Mouse (Mus musculus) right cerebral cortex, postnatal 10 days (tissue): ENCODE results near the gene Acvr1b.

Experiments
- DNase-seq, 2 experiments: peaks; one replicate each; pipeline ENCODE4 v3.0.0; 2021; ENCODE audit warnings: low spot score in 2 of 2

Acvr1b gene

GRCm38 (mm10) chr15:101175131-101175460 lies 1.2 kb downstream of the Acvr1b start:
- DNase-seq: no peak

GRCm38 (mm10) chr15:101175613-101176283 lies 1.9 kb downstream of the Acvr1b start:
- no peak for DNase-seq

DNA sequence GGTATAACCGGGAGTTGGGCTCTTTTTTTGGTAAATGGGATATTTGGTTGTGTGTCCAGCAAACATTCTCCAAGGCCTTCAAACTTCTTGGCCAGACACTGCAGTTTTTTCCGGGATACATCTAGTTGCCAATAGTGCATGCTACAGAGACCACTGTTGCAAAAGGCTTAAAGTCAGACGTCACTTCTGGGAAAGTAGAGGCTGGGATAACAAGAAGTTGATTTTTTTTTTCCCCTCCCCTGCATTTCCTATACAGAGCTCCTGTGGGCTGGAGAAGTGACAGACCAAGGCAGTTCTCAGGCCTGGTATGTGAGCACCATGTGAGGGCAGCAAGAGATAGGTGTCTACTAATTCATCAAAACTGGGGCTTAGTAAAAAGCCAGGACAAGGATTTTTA lies 2.4 kb downstream of the Acvr1b start:
- DNase-seq: no peak

- DNase-seq: no peak
Measured at GRCm38 (mm10) chr15:101176795-101177691, 3.2 kb downstream of the Acvr1b start.

DNA sequence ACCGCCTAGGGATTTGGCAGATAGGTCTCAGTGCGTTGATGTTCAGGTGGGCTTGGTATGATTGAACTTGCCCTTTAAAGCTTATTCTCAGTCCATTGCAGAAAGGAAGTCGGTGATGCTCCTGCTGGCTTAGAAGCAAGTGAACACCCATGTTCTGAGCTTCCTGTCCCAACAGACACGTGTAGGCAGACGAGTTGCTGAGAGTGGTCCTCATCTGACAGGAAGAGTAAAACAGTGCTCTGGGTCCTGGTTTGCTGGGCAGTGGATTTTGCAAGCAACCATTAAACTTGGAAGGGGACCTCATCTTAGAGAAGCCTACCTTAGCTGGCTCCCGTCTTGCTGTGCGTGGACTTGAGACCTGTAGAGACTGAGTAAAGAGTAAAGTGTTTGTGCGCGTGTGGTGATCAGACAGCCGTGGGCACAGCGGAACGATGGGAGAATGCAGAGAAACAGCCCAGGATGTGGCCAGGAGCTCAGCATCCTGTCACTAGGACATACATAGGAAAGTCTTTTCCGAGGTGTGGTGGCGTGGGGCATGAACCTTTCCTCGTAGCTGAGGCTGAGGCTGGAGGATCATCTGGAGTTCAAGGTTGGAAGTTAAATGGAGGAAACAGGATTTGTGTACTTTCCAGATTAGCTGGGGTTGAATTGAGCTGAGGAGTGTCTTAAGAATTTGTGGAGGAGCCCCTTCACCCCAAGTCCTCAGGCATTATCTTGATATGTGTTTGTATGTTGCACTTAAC lies 6.7 kb downstream of the Acvr1b start:
- DNase-seq: no peak

DNA sequence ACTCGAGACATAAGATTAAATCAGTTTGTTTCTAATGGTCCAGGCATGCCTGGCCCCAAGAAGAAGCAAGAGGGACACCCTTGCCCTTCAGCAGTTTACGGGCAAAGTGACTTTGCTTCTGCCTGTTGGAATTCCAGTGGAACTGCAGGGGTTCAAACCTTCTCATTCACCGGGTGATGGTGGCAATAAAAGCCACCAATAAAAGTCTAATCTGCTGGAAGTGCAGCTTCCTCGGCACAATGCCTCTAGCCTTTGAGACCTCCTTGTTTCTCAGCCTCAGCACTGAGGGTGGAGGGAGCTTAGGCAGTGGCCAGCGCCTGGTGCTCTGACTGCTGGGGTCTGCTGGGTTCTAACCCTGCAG lies 7.2 kb downstream of the Acvr1b start:
- DNase-seq: no peak

DNA sequence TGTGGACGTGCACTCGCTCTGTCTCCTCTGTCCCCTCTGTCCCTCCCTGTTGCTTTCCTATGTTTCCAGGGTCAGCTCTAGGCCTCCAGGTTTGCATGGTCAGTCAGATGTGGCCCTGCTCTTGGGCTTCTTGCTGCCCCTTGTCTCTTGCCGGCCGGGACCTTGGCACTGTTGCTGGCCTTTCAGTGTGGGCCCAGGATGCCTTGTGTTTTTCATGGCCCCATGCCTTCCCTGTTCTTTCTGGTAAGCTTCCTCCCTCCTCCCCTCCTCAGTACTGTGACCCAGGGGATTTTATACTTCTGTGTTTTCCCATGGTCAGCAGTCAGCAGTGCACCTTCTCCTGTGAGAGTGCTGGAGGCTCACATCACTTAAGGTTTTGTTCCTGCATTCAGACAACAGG lies 7.6 kb downstream of the Acvr1b start:
- no peak for DNase-seq

GRCm38 (mm10) chr15:101182676-101183075 lies 8.8 kb downstream of the Acvr1b start:
- DNase-seq: no peak

- no peak for DNase-seq
Measured at GRCm38 (mm10) chr15:101184300-101184699, 10.4 kb downstream of the Acvr1b start.

DNA sequence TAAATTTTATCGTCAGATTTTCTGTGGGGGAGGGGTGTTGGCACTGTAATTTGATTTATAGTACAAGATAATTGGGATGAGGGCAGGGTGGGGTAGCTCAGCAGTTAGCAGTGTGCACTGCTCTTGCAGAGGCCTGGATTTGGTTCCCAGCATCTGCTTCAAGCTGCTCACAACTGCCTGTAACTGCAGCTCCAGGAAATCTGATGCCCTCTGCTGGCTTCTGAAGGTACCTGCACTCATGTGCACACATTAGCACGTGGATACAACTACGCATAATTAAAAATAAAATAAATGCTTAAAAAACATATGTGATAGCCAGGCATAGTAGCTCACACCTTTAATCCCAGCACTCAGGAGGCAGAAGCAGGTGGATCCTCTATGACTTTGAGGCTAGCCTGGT lies 11.7 kb downstream of the Acvr1b start:
- no peak for DNase-seq

DNA sequence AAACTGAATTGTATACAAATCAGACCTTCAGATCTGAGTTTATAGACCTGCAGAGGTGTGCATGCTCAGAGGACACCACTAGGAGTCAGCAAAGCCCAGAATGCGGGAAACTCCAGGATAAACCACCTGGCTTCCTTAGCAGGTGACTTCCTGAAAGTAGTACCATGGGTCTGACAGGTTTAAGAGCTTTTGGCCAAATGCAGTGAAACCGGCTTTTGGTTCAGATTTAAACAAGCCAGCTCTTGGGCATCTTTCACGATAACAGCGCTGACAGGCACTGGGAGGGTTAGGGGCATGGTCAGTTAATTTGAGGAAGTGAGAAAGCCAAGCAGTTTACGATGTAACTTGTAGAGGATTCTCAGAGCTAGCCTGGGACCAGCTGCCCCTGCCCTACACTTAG lies 14.0 kb downstream of the Acvr1b start:
- DNase-seq: no peak

DNA sequence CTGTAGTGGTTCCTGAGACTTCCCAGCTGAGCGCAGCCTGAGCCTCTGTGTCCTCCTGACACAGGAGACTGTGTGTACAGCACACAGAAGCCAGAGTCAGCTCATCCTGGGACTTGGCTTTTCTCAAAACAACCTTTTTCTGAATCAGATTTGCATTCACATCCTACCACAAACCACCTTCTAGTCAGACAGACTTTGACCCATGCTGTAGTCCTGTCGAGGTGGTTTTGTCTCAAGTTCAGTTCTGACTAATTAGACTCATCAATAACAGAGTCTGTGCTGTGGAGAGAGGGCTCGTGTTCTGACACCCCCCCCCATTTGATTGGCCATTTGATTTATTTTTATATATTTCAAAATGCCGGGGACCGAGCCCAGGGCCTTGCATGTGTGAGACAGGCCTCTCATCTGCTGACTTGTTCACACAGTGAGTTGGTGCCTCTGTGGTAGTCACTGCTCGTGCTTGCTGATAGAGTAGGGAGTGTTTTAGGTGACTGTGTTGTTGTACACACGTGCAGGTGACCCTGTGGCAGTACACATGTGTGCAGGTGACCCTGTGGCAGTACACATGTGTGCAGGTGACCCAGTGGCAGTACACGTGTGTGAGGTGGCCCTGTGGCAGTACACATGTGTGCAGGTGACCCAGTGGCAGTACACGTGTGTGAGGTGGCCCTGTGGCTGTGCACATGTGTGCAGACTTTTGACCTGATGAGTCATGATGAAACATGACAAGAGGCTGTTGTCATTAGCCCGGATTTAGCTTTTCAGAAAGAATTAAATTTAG lies 16.3 kb downstream of the Acvr1b start:
- no peak for DNase-seq

DNA sequence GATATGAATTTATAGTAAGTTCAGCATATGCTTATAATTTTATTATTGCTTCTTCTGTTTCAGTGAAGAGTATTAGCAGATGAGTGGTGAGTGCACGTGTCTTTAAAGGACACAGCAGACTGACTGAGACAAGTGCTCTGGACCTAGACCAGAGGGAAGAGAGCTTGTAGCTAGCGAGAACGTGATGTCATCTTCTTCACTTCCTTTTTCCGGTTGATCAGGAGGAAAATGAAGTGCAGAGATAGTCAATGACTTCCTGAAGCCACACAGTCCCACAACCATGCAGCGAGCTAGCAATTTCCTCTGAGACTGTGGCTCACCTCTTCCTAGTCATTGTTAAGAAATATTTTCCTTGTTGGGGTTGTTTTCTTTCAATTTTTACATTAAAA lies 16.9 kb downstream of the Acvr1b start:
- DNase-seq: no peak

- DNase-seq: peak in 1 of 2 experiments; percentile 64
Measured at GRCm38 (mm10) chr15:101191459-101192259, 17.8 kb downstream of the Acvr1b start.

DNA sequence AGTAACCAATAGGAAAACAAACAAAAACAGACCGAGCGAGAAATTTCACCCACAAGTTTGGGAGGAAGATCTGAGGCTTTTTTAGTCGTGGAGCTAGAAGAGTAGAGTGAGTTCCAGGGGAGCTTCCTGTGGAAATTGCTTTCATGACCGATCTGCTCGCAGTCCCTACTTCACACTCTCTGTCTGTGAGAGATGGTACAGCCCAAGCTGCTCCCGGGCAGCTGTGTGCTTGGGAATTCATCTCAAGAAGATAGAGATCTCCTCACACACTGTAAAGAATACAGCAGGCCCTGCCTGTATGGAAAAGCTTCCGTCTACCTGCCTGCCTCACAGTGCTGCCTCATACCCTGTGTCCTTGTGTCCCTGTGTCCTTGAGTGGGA lies 18.4 kb downstream of the Acvr1b start:
- DNase-seq: no peak

DNA sequence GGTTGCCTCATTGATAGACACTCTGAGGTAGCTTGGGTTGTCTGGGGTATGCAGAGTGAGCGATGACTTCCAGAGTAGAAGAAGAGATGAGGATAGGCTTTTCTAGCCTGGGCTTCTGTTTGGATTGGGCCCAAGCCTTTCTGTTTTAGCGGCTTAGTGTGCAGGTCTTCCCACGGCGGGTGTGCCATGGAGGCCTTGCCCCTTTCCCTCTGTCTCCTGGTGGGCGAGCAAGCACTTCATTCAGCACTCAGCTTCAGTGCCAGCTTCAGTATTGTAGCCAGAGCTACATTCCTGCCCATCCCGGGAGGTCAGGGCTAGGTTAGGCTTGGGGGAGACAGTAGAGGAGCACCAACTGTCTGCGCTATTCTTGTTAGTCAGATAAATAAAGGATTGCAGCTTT lies 18.8 kb downstream of the Acvr1b start:
- peak in 1 of 2 experiments; percentile 27 for DNase-seq

- DNase-seq: no peak
Measured at GRCm38 (mm10) chr15:101193971-101194370, 20.1 kb downstream of the Acvr1b start.

- no peak for DNase-seq
Measured at GRCm38 (mm10) chr15:101194951-101195823, 21.3 kb downstream of the Acvr1b start.

DNA sequence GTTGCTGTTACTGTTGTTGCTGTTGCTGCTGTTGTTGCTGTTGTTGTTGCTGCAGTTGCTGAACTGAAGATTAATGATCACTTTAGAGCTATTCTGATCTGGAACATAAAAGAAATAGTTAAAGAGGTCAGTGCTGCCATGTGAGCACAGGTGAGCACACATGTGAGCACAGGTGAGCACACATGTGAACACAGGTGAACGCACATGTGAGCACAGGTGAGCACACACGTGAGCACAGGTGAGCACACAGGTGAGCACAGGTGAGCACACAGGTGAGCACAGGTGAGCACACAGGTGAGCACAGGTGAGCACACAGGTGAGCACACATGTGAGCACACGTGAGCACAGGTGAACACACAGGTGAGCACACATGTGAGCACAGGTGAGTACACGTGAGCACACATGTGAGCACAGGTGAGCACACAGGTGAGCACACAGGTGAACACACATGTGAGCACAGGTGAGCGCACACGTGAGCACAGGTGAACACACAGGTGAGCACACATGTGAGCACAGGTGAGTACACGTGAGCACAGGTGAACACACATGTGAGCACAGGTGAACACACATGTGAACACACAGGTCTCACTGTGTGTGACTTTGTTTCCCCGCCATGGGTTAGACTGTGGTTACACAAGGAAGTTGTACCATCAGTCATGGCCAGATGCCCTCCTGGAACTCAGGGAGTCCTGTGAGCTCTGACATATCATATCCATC lies 22.4 kb downstream of the Acvr1b start:
- DNase-seq: no peak
